Mouse (Mus musculus) lung, adult 2 months (tissue): ENCODE results near the gene Gpr3. TPM values are rescaled to one million over a fixed set of nuclear protein-coding genes. Genes with fewer than 3 reads are reported as not detected.

Experiments used
- DNase-seq: peaks from one replicate; pipeline ENCODE4 v3.0.0; 2022
- H3K4me1 ChIP-seq: fragments of 200-500 bp; 2 replicates; pipeline ENCODE4 v1.6.1; 2011; ENCODE audit warnings: low read length; ENCODE audit not compliant: control insufficient read depth, insufficient read depth
- H3K4me3 ChIP-seq: fragments of 200-500 bp; replicated peaks from 2 replicates; pipeline ENCODE3; 2011; ENCODE audit warnings: low read depth, mild to moderate bottlenecking, control low read depth, low read length; ENCODE audit errors: extremely low read depth
- CTCF ChIP-seq: fragments of 200-500 bp; IDR thresholded peaks from 2 replicates; pipeline ENCODE4 v1.5.1; 2011; ENCODE audit warnings: mild to moderate bottlenecking, low read length, control low read depth; ENCODE audit not compliant: insufficient read depth
- POLR2A ChIP-seq: fragments of 200-500 bp; IDR thresholded peaks from 2 replicates; pipeline ENCODE4 v1.6.1; 2011; ENCODE audit warnings: low read depth, mild to moderate bottlenecking, control low read depth, low read length, borderline replicate concordance; ENCODE audit errors: extremely low read depth
- WGBS: fragments of 180-500 bp; shearing (Covaris S2); methylation state at CpG from one replicate; pipeline ENCODE4 v1.1.7; 2018; 5-methylcytosine and 5-hydroxymethylcytosine counted together
- polyA plus RNA-seq: library from polyadenylated mRNA; depleted of rRNA; stranded (reverse); fragments of >200 nt; gene quantifications from 2 replicates; pipeline ENCODE4 v1.2.3, GENCODE M21; 2012

Gpr3 gene
- polyA plus RNA-seq, 1 experiment: 0.18 TPM

DNA sequence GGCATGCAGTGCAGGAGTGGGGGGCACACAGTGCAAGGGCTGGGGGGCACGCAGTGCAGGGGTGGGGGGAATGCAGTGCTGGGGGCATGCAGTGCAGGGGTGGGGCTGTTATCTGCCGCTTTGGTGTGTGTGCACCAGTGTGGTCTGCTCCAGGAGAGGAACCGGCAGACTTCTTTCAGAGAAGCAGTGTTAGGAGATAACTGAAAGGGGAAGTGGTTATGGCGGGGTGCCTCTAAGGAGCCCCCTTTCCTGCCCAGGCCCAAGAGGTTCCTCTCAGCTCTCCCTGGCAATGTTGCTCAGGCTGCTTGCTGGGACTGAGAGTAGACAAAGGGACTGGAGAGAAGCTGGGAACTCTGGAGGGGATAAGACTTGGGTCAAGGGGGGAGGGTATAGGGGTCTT is 25.6 kb upstream of the Gpr3 start:
- WGBS: 47% methylated on average over 4 of the region's 4 CpGs

DNA sequence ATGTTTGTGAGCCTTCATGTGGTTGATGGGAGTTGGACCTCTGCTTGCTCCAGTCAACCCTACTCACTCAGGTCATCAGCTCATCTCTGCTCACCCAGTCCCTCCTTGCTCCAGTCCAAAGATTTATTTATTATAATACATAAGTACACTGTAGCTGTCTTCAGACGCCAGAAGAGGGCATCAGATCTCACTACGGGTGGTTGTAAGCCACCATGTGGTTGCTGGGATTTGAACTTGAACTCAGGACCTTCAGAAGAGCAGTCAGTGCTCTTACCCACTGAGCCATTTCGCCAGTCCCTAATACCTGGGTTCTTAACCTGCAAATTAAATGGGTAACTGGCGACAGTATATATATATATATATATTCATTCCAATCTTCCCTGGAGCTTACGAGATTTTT is 23.1 kb upstream of the Gpr3 start:
- 79% methylated on average over 5 of the region's 5 CpGs for WGBS
- DNase-seq: no peak
- Histone ChIP-seq H3K4me3 (no peak overlapping the region), H3K4me1 (no peaks in the 10 kb centered on the region)
- no peak for TF ChIP-seq POLR2A
- no peak for TF ChIP-seq CTCF

More for the DNA sequence above, 25.6 kb upstream of the Gpr3 start:
- TF ChIP-seq CTCF: no peak
- no peak for TF ChIP-seq POLR2A
- H3K4me1 ChIP-seq: peaks cover 4% of the 10 kb centered on the region
- DNase-seq: no peak
- no peak overlapping the region for H3K4me3 ChIP-seq

DNA sequence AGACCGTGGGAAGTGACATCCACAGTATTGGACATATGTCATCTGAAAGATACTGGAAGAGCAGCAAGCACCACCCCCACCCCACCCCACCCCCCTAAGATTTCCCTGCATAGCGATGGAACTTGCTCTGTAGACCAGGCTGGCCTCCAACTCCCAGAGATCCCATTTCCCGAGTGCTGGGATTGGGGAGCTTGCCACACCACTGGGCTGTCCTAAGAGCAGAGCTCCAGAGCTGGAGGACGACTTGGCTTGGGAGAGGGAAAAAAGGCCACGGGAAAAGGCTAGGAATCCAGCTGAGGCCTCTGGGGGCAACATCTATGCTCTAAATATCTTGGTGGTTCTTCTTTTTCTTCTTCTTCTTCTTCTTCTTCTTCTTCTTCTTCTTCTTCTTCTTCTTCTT is 22.4 kb upstream of the Gpr3 start:
- 53% methylated on average over 5 of the region's 5 CpGs for WGBS
- no peak overlapping the region for H3K4me3 ChIP-seq
- no peak for TF ChIP-seq POLR2A
- no peak for TF ChIP-seq CTCF
- DNase-seq: no peak
- H3K4me1 ChIP-seq: no peaks in the 10 kb centered on the region

DNA sequence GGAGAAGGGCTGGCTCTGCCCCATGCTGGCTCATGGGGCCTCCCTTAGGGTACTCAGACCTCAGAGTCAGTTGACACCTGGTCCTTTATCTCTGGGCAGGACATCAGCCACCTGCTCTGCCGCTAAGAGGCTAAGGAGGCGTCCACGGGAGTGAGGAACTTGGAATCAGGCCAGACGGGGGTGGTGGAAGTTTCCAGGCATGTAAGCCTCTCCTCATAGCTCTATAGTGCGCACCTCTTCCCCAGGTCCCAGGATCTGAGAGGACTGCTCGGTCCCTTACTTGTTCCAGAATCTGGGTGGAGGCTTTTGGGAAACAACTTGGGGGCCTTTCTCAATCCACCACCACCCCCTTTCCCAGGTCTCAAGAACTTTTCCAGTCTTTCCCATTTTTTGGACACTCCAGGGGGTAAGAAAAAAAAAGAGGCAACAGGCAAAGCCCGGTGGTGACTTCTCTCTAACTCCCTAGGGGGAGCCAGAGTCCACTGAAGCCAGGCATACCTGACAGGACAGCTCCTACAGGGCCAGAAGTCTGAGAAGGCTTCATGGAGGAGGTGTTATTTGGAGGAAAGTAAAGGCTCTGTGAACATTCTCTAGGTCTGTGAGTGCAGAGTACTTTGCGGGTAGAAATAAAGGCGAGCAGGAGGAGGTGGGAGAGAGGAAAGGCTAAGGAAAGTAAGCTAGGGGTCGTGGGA is 21.1 kb upstream of the Gpr3 start:
- H3K4me1 ChIP-seq: no peaks in the 10 kb centered on the region
- TF ChIP-seq POLR2A (no peak), CTCF (peak; percentile 87)
- DNase-seq: no peak
- 34% methylated on average over 10 of the region's 10 CpGs for WGBS
- no peak overlapping the region for H3K4me3 ChIP-seq

DNA sequence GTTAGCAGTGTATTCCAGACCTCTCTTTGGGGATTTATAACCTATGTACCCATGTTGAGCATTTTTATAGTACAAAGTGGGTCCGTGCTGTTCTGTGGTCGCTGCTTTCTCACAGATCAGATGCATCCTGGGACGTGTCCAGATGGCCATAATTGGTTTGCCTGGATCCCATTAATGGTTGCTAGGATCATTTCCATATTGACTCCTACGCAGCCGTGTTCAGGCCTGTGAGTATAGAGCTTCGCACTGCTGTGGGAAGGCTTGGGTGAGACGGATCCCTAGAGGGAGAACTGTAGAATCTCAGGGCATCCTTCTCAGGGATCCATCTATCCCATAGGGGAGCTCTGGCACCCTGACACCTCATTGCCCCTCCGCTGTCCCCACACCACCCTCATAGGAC is 17.2 kb upstream of the Gpr3 start:
- WGBS: 80% methylated on average over 8 of the region's 8 CpGs
- TF ChIP-seq POLR2A (no peak), CTCF (no peak)

DNA sequence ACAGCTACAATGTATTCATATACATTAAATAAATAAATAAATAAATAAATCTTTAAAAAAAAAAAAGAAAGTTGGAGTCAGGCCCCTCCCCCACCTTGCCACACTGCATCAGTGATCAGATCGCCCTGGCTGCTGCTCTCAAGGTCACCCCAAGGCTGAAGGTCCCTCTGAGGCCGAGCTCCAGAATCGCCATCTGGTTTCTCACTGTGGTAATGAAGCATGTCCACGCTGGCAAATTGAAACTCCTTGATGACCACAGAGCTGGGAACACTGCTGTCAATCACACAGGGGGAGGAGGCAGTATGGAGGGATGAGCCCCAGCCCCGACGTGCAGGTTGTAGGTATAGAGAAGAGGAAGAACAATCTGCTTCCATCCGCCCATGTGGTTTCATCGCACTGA is 15.3 kb upstream of the Gpr3 start:
- H3K4me3 ChIP-seq: no peak overlapping the region
- no peak for TF ChIP-seq POLR2A
- no peak for TF ChIP-seq CTCF
- WGBS: 63% methylated on average over 8 of the region's 8 CpGs
- H3K4me1 ChIP-seq: no peaks in the 10 kb centered on the region
- DNase-seq: no peak

More for the DNA sequence above, 17.2 kb upstream of the Gpr3 start:
- DNase-seq: no peak
- Histone ChIP-seq H3K4me1 (no peaks in the 10 kb centered on the region), H3K4me3 (no peak overlapping the region)

DNA sequence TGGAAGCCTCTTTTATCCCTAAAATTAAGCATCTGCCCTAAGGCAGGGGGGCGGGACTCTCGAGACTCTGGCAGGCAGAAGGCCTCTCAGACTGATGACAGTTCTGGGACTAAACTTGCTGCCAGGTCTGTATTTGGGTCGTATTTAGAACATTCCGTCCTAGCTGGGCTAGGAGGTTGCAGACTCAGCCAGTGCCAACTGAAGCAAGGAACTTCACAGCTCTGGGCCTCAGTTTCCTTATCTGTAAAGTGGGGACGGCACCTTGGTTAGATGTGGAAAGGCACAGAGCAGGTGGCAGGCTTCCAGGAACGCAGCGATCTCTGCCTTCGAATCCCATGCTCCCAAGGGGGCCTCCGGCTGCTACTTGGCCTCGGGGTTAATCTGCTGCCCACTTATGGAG is 13.7 kb upstream of the Gpr3 start:
- TF ChIP-seq POLR2A: no peak
- TF ChIP-seq CTCF: no peak
- no peaks in the 10 kb centered on the region for H3K4me1 ChIP-seq
- WGBS: 58% methylated on average over 10 of the region's 10 CpGs
- DNase-seq: no peak
- no peak overlapping the region for H3K4me3 ChIP-seq

DNA sequence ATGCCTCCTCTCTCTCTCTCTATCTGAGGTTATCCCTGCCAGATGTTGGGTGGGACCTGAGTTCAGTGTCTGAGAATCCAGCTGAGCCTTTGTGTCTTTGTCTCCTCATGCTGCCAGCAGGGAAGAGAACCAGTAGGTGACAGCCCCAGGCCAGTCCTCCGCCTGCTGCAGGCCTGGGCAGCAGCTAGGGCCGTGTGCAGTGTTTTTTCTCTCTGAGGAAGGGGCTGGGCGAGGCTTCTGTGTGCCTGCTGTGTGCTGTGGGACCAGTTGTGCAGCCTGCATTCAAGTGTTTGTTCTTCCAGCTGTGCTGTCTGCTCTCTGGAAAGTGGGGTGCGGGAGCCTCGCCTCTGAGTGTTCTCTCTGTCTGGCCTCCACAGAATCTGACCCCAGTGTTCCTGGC is 11.5 kb upstream of the Gpr3 start:
- H3K4me1 ChIP-seq: 0 out of 2 replicates have a peak, but pooled peaks cover 2% of the 10 kb centered on the region
- no peak for TF ChIP-seq CTCF
- no peak for TF ChIP-seq POLR2A
- H3K4me3 ChIP-seq: no peak overlapping the region
- 66% methylated on average over 5 of the region's 5 CpGs for WGBS
- no peak for DNase-seq

DNA sequence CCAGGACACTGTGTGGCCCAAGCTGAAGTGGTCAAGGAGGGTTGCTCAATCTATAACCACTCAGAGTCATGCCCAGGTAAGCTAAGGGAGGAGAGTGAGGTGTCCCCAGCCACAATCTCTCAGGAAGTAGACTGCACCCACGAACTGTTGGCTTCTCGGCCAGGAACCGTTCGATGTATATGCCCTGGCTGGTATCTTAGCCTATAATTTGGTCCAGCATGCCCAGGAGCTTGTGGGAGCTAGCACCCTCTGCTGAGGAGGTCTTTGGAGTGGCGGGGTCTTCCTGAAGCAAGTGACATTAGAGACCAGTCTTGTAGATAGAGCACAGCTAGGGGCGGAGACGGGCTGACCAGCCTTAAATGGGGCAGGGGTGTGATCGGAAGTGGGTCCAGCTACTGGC is 9.4 kb upstream of the Gpr3 start:
- WGBS: 85% methylated on average over 8 of the region's 8 CpGs
- H3K4me3 ChIP-seq: no peak overlapping the region
- DNase-seq: no peak
- H3K4me1 ChIP-seq: 0 out of 2 replicates have a peak, but pooled peaks cover 2% of the 10 kb centered on the region
- no peak for TF ChIP-seq POLR2A
- no peak for TF ChIP-seq CTCF

DNA sequence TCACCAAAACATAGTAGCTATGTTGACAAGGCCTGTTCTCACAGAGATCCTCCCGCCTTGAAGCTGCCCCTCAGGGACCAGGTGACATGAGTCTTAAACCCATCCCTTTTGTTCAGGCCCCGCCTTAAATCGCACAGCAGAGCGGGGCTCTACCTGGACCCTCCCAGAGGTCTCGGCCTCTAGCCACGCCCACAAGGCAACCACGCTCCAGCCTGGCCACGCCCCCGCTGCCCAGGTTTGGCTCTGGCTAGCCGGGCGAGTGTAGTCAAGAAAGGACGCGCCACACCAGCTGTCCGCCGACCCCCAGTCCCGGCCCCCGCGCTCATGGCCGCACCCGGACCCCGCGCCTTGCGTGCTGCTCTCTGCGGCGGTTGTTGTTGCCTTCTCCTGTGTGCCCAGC is 8.3 kb upstream of the Gpr3 start:
- H3K4me1 ChIP-seq: 0 out of 2 replicates have a peak, but pooled peaks cover 2% of the 10 kb centered on the region
- 16% methylated on average over 25 of the region's 25 CpGs for WGBS
- no peak for TF ChIP-seq POLR2A
- TF ChIP-seq CTCF: no peak
- peak; percentile 64 for DNase-seq
- no peak overlapping the region for H3K4me3 ChIP-seq

DNA sequence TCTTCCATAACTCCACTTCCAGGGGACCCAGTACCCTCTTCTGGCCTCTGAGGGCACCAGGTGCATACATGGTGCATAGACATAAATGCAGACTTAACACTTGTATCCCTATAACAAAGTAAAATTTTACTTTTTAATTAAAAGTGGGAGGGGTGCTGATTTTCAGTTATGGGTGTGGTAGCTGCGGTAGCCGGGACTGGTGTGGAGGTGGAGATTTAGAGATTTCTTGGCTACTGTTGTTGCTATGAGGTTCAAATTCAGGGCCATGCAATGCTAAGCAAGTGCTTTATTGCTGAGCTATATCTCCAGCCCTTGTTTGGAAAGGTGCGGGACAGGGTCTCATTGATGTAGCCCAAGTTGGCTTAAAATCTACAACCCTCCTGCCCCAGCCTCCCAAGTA is 6.4 kb upstream of the Gpr3 start:
- H3K4me1 ChIP-seq: 0 out of 2 replicates have a peak, but pooled peaks cover 2% of the 10 kb centered on the region
- no peak for TF ChIP-seq CTCF
- TF ChIP-seq POLR2A: no peak
- 74% methylated on average over 3 of the region's 3 CpGs for WGBS

More for the DNA sequence above, 6.4 kb upstream of the Gpr3 start:
- no peak for DNase-seq
- no peak overlapping the region for H3K4me3 ChIP-seq
